Mouse (Mus musculus): ENCODE data around the gene Shmt1. TPM values are rescaled to one million over a fixed set of nuclear protein-coding genes. Genes with fewer than 3 reads are reported as not detected.

Gene Shmt1
- polyA plus RNA-seq, 1 experiment from 2014 or later = 34.5 TPM

- no peak overlapping the region for H3K9ac ChIP-seq (ENCODE audit: low read depth, low read length)
- 92% methylated on average over 6 of the region's 6 CpGs for WGBS
- H3K36me3 ChIP-seq (ENCODE audit: control insufficient read depth, insufficient read depth) = 0 out of 2 replicates have a peak, but pooled peaks cover 3% of the 10 kb centered on the region
- H3K9me3 ChIP-seq (ENCODE audit: control insufficient read depth) = no peaks in the 10 kb centered on the region
- peak overlapping the region; percentile 22; the same call in 1 of the 2 replicates for H3K27ac ChIP-seq (ENCODE audit: low read depth, low read length)
- peak overlapping the region; percentile 52; the same call in 1 of the 2 replicates for H3K4me2 ChIP-seq (replicated peaks; ENCODE audit: low read depth)
- H3K27me3 ChIP-seq (replicated peaks; ENCODE audit: control insufficient read depth, insufficient read depth, low read length) = no peaks in the 10 kb centered on the region
- no peak overlapping the region for H3K4me3 ChIP-seq (ENCODE audit: low read depth, low read length)
- H3K4me1 ChIP-seq (replicated peaks; ENCODE audit: control insufficient read depth, insufficient read depth, low read length) = no peaks in the 10 kb centered on the region; the same call in 1 of the 2 replicates
- no peak for TF ChIP-seq CTCF (IDR thresholded peaks at IDR 0.05; ENCODE audit: low read depth)
- no peak for ATAC-seq
These were observed 25.4 kb upstream of the Shmt1 start for GRCm38 (mm10) chr11:60836897-60837296.

DNA sequence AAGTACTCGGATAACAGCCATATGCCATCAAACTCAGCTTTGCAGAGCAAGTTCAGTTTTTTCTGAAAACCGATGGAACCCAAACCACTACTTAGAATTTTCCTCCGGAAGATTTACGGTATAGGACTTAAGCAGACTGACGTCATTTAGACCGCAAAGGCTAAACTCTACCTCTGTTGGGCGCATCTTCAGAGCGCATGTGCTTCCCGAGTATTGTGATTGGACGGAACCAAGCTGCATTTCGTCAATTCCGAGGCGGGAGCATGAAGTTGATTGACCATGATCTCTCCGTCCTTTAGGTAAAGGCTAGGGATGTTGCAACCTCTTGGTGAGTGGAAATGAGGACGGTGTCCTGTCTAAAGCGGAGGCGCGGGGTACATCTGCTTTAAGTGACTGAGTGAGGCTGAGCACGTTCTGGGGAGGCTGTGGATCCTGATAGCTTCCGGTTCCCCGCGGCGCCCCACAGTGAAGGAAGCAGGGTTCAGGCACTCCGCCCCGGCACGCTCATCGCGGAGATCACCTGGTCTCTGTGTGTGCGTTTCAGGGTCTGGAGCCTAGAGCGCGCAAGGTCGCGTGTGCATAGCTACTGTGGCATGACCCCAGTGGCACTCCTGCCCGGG is 19.0 kb upstream of the Shmt1 start, which contains the start of gene Dhrs7b:
Gene Dhrs7b, plus strand, starts transcription at position 199 of the 620 bp plus-strand sequence.
- H3K9ac ChIP-seq (ENCODE audit: low read depth, low read length) = peak within 1 kb of the TSS; percentile 62
- peak; percentile 96 for ATAC-seq
- no peaks in the 10 kb centered on the region for H3K27me3 ChIP-seq (replicated peaks; ENCODE audit: control insufficient read depth, insufficient read depth, low read length)
- under 1% methylated on average over 34 of the region's 34 CpGs for WGBS
- peak within 1 kb of the TSS; percentile 75 for H3K4me3 ChIP-seq (ENCODE audit: low read depth, low read length)
- H3K9me3 ChIP-seq (ENCODE audit: control insufficient read depth) = no peaks in the 10 kb centered on the region
- TF ChIP-seq CTCF (IDR thresholded peaks at IDR 0.05; ENCODE audit: low read depth) = no peak
- peak within 1 kb of the TSS; percentile 47 for H3K27ac ChIP-seq (ENCODE audit: low read depth, low read length)
- peak within 1 kb of the TSS; percentile 90 for H3K4me2 ChIP-seq (replicated peaks; ENCODE audit: low read depth)
- H3K36me3 ChIP-seq (ENCODE audit: control insufficient read depth, insufficient read depth) = 0 out of 2 replicates have a peak, but pooled peaks cover 1% of the 10 kb centered on the region
- peaks cover 7% of the 10 kb centered on the region for H3K4me1 ChIP-seq (replicated peaks; ENCODE audit: control insufficient read depth, insufficient read depth, low read length)

DNA sequence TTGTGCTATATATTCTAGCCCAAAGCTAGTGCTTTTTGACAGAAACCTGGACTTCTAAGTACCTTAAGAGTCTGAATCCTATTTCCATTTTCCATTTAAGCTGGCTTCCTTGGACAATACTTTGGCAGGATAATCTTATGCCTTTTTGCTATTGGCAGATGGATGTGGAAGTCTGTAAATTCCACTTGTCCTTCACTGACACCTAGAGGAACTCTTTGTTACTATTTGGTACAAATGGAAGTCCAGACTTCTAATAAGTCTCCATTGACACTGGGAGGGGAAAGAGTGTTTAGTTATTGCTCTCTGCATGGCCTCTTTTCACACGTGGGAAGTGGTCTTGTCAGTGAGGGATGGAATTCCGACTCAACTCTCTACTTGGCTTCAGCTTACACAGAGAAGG is 17.4 kb upstream of the Shmt1 start:
- H3K27me3 ChIP-seq (replicated peaks; ENCODE audit: control insufficient read depth, insufficient read depth, low read length) = no peaks in the 10 kb centered on the region
- no peak overlapping the region for H3K27ac ChIP-seq (ENCODE audit: low read depth, low read length)
- ATAC-seq = no peak
- peak; percentile 69 for TF ChIP-seq CTCF (IDR thresholded peaks at IDR 0.05; ENCODE audit: low read depth)
- H3K9me3 ChIP-seq (ENCODE audit: control insufficient read depth) = no peaks in the 10 kb centered on the region
- H3K4me3 ChIP-seq (ENCODE audit: low read depth, low read length) = no peak overlapping the region
- H3K4me2 ChIP-seq (replicated peaks; ENCODE audit: low read depth) = no peak overlapping the region
- no peaks in the 10 kb centered on the region for H3K36me3 ChIP-seq (ENCODE audit: control insufficient read depth, insufficient read depth)
- H3K4me1 ChIP-seq (replicated peaks; ENCODE audit: control insufficient read depth, insufficient read depth, low read length) = peaks cover 7% of the 10 kb centered on the region
- H3K9ac ChIP-seq (ENCODE audit: low read depth, low read length) = no peak overlapping the region
- WGBS = 19% methylated on average over 2 of the region's 2 CpGs

DNA sequence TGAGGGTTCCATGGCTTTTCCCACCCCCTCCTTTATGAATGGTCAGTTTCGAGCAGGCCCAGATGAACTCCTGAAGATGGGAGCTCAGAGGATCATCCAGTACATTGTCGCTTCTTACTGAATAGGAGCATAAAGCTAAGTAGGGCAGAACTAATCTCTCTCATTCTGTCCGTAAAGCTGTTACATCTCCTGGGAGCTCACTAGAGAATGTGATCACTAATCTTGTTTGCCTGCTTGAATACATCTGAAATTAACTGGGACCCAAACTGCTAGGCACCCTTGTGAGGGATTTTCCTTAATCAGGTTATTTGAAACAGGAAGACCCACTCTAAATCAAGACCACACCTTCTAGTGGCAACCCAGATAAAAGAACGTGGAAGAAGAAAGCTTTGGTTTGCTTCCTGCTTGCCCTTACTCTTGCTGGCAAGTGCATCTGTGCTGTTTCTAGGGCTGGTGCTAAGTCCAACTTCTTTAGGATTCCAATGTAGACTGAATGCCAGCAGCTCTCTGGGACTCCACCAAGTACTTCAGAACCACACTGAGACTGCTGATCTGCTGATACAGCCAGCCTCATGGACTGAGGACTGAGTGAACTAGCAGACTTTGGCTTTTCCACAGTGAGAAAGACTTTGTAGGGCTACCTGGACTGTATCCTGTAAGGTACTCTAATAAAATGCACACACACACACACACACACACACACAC is 15.9 kb upstream of the Shmt1 start:
- ATAC-seq = no peak
- Histone ChIP-seq H3K4me3 (ENCODE audit: low read depth, low read length) (no peak overlapping the region), H3K9me3 (ENCODE audit: control insufficient read depth) (no peaks in the 10 kb centered on the region), H3K27ac (ENCODE audit: low read depth, low read length) (no peak overlapping the region), H3K9ac (ENCODE audit: low read depth, low read length) (no peak overlapping the region), H3K27me3 (replicated peaks; ENCODE audit: control insufficient read depth, insufficient read depth, low read length) (no peaks in the 10 kb centered on the region), H3K36me3 (ENCODE audit: control insufficient read depth, insufficient read depth) (no peaks in the 10 kb centered on the region), H3K4me2 (replicated peaks; ENCODE audit: low read depth) (no peak overlapping the region), H3K4me1 (replicated peaks; ENCODE audit: control insufficient read depth, insufficient read depth, low read length) (peaks cover 7% of the 10 kb centered on the region)
- WGBS = 64% methylated on average over 4 of the region's 4 CpGs
- no peak for TF ChIP-seq CTCF (IDR thresholded peaks at IDR 0.05; ENCODE audit: low read depth)

DNA sequence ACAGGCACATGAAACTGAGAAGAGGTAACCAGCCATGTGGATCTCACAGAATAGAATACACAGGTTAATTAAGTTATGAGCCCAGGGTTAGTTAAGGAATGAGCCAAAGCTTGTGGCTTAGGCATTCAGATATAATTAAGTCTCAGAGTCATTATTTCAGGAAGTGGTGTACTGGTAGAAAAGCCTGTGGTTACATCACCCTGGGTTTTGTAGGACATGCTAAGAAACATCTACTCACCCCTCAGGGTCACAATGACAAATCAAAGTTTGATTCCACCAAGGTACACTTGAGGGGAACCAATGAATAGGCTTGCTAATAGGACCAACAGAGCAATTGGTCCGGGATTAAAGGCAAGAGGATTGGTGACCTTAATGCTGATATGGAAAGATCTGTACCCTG is 15.2 kb upstream of the Shmt1 start:
- ATAC-seq = no peak
- no peak overlapping the region for H3K27ac ChIP-seq (ENCODE audit: low read depth, low read length)
- H3K4me3 ChIP-seq (ENCODE audit: low read depth, low read length) = no peak overlapping the region
- no peak overlapping the region for H3K4me2 ChIP-seq (replicated peaks; ENCODE audit: low read depth)
- WGBS = 40% methylated on average over 1 of the region's 1 CpGs
- H3K9me3 ChIP-seq (ENCODE audit: control insufficient read depth) = no peaks in the 10 kb centered on the region
- peaks cover 7% of the 10 kb centered on the region for H3K4me1 ChIP-seq (replicated peaks; ENCODE audit: control insufficient read depth, insufficient read depth, low read length)
- no peaks in the 10 kb centered on the region for H3K36me3 ChIP-seq (ENCODE audit: control insufficient read depth, insufficient read depth)
- TF ChIP-seq CTCF (IDR thresholded peaks at IDR 0.05; ENCODE audit: low read depth) = no peak
- H3K9ac ChIP-seq (ENCODE audit: low read depth, low read length) = no peak overlapping the region
- no peaks in the 10 kb centered on the region for H3K27me3 ChIP-seq (replicated peaks; ENCODE audit: control insufficient read depth, insufficient read depth, low read length)

DNA sequence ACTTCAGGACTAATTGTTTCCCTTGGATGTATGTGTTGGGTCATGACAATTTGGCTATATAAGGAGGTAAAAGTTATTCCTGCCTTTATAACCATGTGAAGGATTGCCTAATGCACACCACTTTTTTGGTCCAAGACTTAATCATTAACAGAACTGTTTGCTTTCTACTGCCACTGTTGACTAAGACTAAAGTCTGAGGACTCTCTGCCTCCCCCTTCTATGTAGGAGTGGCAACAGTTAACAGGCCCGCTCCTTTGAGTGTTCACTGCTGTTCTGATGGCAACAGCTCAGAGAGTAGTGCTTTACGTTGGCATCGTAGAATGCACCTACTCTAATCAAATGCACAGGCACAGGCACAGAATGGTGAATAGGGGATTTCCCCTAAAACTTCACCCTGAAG is 13.7 kb upstream of the Shmt1 start:
- Histone ChIP-seq H3K27ac (ENCODE audit: low read depth, low read length) (no peak overlapping the region), H3K4me1 (replicated peaks; ENCODE audit: control insufficient read depth, insufficient read depth, low read length) (no peaks in the 10 kb centered on the region), H3K27me3 (replicated peaks; ENCODE audit: control insufficient read depth, insufficient read depth, low read length) (no peaks in the 10 kb centered on the region), H3K9ac (ENCODE audit: low read depth, low read length) (no peak overlapping the region), H3K9me3 (ENCODE audit: control insufficient read depth) (no peaks in the 10 kb centered on the region), H3K36me3 (ENCODE audit: control insufficient read depth, insufficient read depth) (no peaks in the 10 kb centered on the region), H3K4me2 (replicated peaks; ENCODE audit: low read depth) (no peak overlapping the region; the same call in 1 of the 2 replicates), H3K4me3 (ENCODE audit: low read depth, low read length) (no peak overlapping the region)
- peak; percentile 34 for TF ChIP-seq CTCF (IDR thresholded peaks at IDR 0.05; ENCODE audit: low read depth)
- WGBS = 50% methylated on average over 3 of the region's 3 CpGs
- peak; percentile 82 for ATAC-seq
